Mouse (Mus musculus) embryonic facial prominence, embryonic 15.5 days (tissue): ENCODE measurements around the gene Hyls1. TPM values are rescaled to one million over a fixed set of nuclear protein-coding genes. Genes with fewer than 3 reads are reported as not detected.
"Not testable (repeated sequence)": the region's sequence is repeated elsewhere in the genome, so short reads cannot be mapped to it uniquely, and the experiment has no call there.

ENCODE experiments used
- ATAC-seq: fragments of 200-750 bp; cut with Nextera tagmentation; 2 replicates; pipeline ENCODE4 v1.8.0; 2017; ENCODE audit warnings: low read depth, moderate TSS enrichment; ENCODE audit not compliant: insufficient number of reproducible peaks, low FRiP score, low TSS enrichment
- H3K27ac ChIP-seq: fragments of 300-500 bp; sonication (generic); replicated peaks from 2 replicates; pipeline ENCODE4 v1.5.1; 2015; ENCODE audit warnings: mild to moderate bottlenecking, inconsistent platforms
- H3K27me3 ChIP-seq: fragments of 300-500 bp; sonication (generic); 2 replicates; pipeline ENCODE4 v1.6.1; 2015; ENCODE audit warnings: inconsistent platforms
- H3K36me3 ChIP-seq: fragments of 300-500 bp; sonication (generic); 2 replicates; pipeline ENCODE4 v1.6.1; 2015; ENCODE audit warnings: mild to moderate bottlenecking, inconsistent platforms
- H3K4me1 ChIP-seq: fragments of 300-500 bp; sonication (generic); 2 replicates; pipeline ENCODE4 v1.6.1; 2015; ENCODE audit warnings: inconsistent platforms
- H3K4me2 ChIP-seq: fragments of 300-500 bp; sonication (generic); replicated peaks from 2 replicates; pipeline ENCODE4 v1.6.1; 2015; ENCODE audit warnings: mild to moderate bottlenecking, inconsistent platforms
- H3K4me3 ChIP-seq: fragments of 300-500 bp; sonication (generic); replicated peaks from 2 replicates; pipeline ENCODE4 v1.5.1; 2015; ENCODE audit warnings: mild to moderate bottlenecking, inconsistent platforms
- H3K9ac ChIP-seq: fragments of 300-500 bp; sonication (generic); 2 replicates; pipeline ENCODE4 v1.6.1; 2015; ENCODE audit warnings: inconsistent platforms
- H3K9me3 ChIP-seq: fragments of 300-500 bp; sonication (generic); replicated peaks from 2 replicates; pipeline ENCODE4 v1.6.1; 2016; ENCODE audit warnings: inconsistent platforms
- WGBS: fragments of 180-500 bp; shearing (Covaris S2); methylation state at CpG from one replicate; pipeline ENCODE4 v1.1.7; 2015; 5-methylcytosine and 5-hydroxymethylcytosine counted together
- polyA plus RNA-seq: library from polyadenylated mRNA; unstranded; fragments of >200 nt; fragmentation: Nextera tagmentation; extraction: Ambion mirVana; gene quantifications from 2 replicates; pipeline ENCODE4 v1.2.1, GENCODE M21; 2015

The Hyls1 gene
- 19.5 and 23.1 TPM in 2 replicates for polyA plus RNA-seq

DNA sequence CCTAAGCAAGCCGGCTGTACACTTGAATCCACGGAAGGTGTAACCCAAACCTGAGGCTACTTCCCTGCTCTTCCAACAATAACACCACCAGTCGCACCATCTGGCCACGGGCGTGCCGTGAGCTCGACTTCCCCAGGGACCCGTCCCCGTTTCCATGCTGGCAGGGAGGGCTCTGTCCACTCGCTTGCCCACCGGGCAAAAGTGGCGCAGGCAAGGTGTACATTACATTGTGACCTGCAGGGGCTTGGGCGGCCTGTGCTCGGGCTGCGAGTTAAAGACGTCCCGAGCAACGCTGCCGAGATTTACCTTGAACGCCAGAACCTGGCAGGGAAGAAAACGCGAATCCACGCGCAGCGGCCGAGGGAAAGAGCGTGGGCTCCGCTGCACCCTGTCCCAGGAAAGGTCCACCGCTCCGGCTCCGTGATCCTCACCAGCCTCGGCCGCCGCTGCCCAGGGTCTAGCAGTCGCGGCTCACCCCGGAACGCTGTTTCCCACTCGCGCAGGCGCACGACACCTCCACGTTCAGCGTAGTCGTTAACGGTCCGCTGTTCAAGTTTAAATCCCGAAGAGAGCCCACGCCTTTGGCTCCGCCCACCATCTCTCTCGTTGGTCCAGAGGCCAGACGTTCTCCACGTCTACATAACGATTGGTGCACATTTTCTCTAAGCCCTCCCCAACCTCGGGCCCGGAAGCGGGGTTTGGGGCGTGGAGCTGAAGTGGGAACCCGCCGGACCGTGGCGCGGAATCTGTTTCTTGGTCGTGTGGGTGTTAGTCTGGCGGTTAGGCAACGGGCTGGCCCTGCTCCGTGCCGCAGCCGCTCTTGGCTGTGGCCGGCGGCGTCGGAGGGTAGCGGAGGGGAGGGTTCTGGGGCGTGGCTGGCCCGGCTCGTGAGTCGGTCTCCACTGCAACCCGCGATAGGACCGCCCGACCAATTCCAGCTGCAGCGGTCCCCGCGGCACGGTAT is at the start of gene Hyls1, which contains the start of gene Pate2:
Hyls1 (minus strand) TSS at position 828 of the 964 bp plus-strand sequence.
Pate2 (plus strand) TSS at position 714 of the 964 bp plus-strand sequence.
- Histone ChIP-seq H3K36me3 (peaks cover 27% of the 10 kb centered on the region), H3K27me3 (peaks cover 5% of the 10 kb centered on the region), H3K4me2 (peak within 1 kb of the TSS; percentile 77), H3K27ac (peak within 1 kb of the TSS; percentile 86), H3K4me3 (peak within 1 kb of the TSS; percentile 78), H3K9me3 (no peaks in the 10 kb centered on the region), H3K9ac (peak within 1 kb of the TSS; percentile 81), H3K4me1 (peaks cover 13% of the 10 kb centered on the region)
- peak; percentile 97 for ATAC-seq
- WGBS, result under 1% methylated on average over 86 of the region's 86 CpGs

DNA sequence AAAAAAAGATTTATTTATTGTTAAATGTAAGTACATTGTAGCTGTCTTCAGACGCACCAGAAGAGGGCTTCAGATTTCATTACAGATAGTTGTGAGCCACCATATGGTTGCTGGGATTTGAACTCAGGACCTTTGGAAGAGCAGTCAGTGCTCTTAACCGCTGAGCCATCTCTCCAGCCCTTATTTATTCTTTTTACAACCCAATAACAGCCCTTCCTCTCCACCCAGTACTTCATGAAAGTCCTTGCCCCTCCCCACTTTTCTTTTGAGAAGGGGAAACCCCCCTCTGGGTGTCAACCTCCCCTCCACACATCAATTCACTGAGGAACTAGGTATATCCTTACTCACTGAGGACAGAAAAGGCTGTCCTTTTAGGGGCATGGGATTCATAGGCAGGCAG is 46.6 kb upstream of the Hyls1 start:
- not testable (repeated sequence) for H3K36me3 ChIP-seq, H3K27me3 ChIP-seq, H3K4me2 ChIP-seq, H3K9me3 ChIP-seq, H3K4me3 ChIP-seq, H3K27ac ChIP-seq, ATAC-seq, H3K9ac ChIP-seq, H3K4me1 ChIP-seq
- whole genome bisulfite sequencing, result 53% methylated on average over 2 of the region's 2 CpGs

DNA sequence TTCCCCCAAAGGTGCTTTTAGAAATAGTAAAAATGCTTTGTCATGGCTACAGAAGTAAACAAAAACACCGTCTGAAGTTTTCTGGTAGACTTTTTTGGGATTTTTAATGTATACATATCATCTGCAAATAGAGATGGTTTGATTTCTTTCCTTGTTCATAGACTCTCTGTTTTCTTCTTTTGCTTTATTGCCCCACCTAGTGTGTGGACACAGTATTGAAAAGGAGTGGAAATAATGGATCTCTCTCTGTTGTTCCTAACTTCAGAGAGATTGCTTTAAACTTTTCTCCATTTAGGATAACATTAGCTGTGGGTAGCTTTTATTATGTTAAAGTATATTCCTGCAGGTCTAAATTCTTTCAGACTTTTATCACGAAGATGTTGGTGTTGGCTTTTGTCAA is 43.8 kb upstream of the Hyls1 start:
- WGBS, result 30% methylated on average over 2 of the region's 2 CpGs
- no peaks in the 10 kb centered on the region for H3K36me3 ChIP-seq
- no peak overlapping the region for H3K9ac ChIP-seq
- no peak overlapping the region for H3K4me3 ChIP-seq
- H3K4me2 ChIP-seq, result no peak overlapping the region
- no peak for ATAC-seq
- no peaks in the 10 kb centered on the region for H3K4me1 ChIP-seq
- no peaks in the 10 kb centered on the region for H3K27me3 ChIP-seq
- no peak overlapping the region for H3K27ac ChIP-seq
- H3K9me3 ChIP-seq, result no peaks in the 10 kb centered on the region

DNA sequence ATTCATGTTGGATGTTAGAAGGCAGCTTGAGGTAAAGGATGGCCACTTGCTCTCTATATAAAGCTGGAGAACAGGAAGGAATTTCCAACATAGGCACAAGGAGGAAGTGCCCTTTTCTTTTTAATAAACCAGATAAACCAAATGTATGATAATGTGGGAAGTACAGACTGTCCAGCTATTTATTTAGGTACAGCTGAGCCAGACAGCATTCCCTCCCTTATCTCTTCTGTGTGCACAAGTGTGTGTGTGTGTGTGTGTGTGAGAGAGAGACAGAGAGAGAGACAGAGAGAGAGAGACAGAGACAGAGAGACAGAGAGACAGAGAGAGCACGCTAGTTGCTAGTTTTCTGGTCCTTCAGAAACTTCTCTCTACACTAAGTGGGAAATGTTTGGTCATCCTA is 41.6 kb upstream of the Hyls1 start, which contains the start of gene Pate4:
Pate4 (minus strand) TSS at position 101 of the 400 bp plus-strand sequence.
- no peak within 1 kb of the TSS for H3K9ac ChIP-seq
- H3K27ac ChIP-seq, result no peak within 1 kb of the TSS
- ATAC-seq, result no peak
- H3K9me3 ChIP-seq, result no peaks in the 10 kb centered on the region
- WGBS, result 73% methylated on average over 1 of the region's 1 CpGs
- H3K27me3 ChIP-seq, result no peaks in the 10 kb centered on the region
- no peaks in the 10 kb centered on the region for H3K4me1 ChIP-seq
- no peaks in the 10 kb centered on the region for H3K36me3 ChIP-seq
- no peak within 1 kb of the TSS for H3K4me2 ChIP-seq
- H3K4me3 ChIP-seq, result no peak within 1 kb of the TSS

DNA sequence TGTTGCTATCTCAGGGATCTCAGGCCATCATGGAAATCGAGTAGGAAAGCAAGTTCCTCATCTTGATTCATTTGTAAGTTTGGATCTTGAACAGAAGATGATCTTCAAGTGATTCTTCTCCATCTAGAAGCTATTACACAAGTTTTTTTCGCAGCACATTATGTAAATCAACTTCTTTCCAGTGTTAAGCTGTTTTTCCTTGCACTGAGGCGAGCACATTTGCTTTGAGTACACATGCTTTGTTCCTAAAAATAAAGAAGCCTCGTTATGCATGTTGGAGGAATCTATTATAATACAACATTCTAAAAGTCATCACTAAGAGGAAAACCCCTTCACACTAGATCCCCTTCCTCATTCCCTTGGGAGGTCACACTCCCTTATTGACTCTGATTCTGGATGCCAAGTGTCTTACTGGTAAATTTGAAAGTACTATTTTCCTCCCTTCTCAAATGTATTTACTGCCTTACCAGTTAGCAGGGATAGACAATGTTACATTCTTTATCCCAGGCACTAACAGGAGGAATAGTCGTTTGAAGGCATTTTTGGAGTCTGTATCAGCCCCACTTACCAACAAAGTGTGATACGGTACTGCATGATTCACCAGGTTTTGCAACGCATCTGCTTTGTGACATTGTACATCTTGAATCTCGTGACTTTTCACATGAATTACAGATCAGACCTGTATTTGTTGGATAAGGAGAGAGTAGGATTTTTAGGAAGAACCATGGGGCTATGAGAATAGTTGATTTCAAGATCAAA is 37.6 kb upstream of the Hyls1 start:
- WGBS, result 66% methylated on average over 8 of the region's 8 CpGs
- no peak overlapping the region for H3K4me3 ChIP-seq
- H3K4me1 ChIP-seq, result no peaks in the 10 kb centered on the region
- no peaks in the 10 kb centered on the region for H3K36me3 ChIP-seq
- H3K9ac ChIP-seq, result no peak overlapping the region
- no peak overlapping the region for H3K4me2 ChIP-seq
- H3K27me3 ChIP-seq, result no peaks in the 10 kb centered on the region
- ATAC-seq, result no peak
- no peak overlapping the region for H3K27ac ChIP-seq
- no peaks in the 10 kb centered on the region for H3K9me3 ChIP-seq

DNA sequence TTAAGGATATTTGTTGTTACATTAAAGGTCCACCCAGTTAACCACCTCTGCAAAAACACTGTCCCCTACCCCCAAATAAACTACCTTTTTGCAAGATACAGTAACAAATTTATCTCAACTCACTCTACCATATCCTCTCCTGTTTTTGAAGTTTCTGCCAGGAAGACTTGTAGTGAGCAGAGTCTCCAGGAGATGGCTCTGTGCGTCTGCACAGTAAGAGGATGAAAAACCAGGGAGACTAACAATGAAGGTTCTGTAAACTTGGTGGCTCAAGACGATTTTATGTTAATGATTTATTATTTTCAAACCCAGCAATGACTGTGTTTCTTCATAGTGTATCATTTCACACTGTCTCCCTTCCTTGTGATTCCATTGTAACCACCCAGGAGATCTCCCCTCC is 22.7 kb upstream of the Hyls1 start:
- Histone ChIP-seq H3K9me3 (no peaks in the 10 kb centered on the region), H3K4me1 (no peaks in the 10 kb centered on the region), H3K27ac (no peak overlapping the region), H3K4me2 (no peak overlapping the region), H3K27me3 (no peaks in the 10 kb centered on the region), H3K9ac (no peak overlapping the region), H3K36me3 (no peaks in the 10 kb centered on the region), H3K4me3 (no peak overlapping the region)
- ATAC-seq, result no peak
- WGBS, result 9% methylated on average over 2 of the region's 2 CpGs

DNA sequence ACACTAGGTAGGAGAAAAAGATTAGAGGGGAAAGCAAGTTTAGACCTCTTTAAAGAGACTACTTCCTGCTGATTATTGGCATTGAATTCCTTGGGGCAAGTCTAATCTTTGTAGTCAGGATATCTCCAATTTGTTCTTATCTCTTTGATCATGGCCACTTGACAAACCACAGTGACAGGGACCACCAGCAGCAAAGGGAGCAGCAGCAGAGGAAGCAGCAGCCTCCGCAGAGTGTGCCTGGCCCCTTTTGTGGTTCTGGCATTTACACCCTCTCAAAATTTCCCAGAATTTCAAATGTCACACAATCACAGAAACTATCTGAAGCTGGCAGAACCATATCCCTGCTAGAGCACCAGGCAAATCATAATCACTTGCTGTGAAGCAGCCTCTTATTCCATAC is 17.5 kb upstream of the Hyls1 start:
- Histone ChIP-seq H3K36me3 (no peaks in the 10 kb centered on the region), H3K27me3 (no peaks in the 10 kb centered on the region), H3K9ac (no peak overlapping the region), H3K9me3 (no peaks in the 10 kb centered on the region), H3K4me1 (no peaks in the 10 kb centered on the region), H3K27ac (no peak overlapping the region), H3K4me3 (no peak overlapping the region), H3K4me2 (no peak overlapping the region)
- no peak for ATAC-seq
- 36% methylated on average over 1 of the region's 1 CpGs for WGBS

- Histone ChIP-seq H3K4me1 (peaks cover 8% of the 10 kb centered on the region), H3K9me3 (no peaks in the 10 kb centered on the region), H3K27me3 (peaks cover 5% of the 10 kb centered on the region), H3K4me2 (peak overlapping the region; percentile 49), H3K36me3 (no peaks in the 10 kb centered on the region), H3K4me3 (peak overlapping the region; percentile 23), H3K27ac (no peak overlapping the region), H3K9ac (no peak overlapping the region)
- 4% methylated on average over 32 of the region's 32 CpGs for WGBS
- no peak for ATAC-seq
Observed at GRCm38 (mm10) chr9:35574416-35574815, 4.2 kb upstream of the Hyls1 start.

DNA sequence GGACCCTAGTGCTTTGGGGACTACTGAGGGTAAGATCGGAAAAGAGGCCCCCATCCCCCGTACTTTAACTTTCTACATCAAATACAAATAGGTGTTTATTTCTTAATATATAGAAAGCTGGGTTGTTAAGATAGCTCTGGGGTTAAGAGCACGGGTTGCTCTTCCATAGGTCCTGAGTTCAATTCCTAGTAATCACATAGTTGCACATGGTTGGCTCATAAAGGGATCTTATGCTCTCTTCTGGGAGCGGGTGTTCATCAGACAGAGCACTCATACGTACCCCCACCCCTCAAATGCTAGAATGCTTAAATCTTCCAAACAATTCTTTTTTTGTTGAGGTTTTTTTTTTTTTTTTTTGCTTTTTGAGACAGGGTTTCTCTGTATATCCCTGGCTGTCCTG is 465 bp upstream of the Hyls1 start:
- no peaks in the 10 kb centered on the region for H3K9me3 ChIP-seq
- H3K27me3 ChIP-seq, result peaks cover 5% of the 10 kb centered on the region
- peaks cover 13% of the 10 kb centered on the region for H3K4me1 ChIP-seq
- H3K4me3 ChIP-seq, result peak overlapping the region; percentile 78
- H3K36me3 ChIP-seq, result peaks cover 19% of the 10 kb centered on the region
- peak overlapping the region; percentile 77 for H3K4me2 ChIP-seq
- no peak for ATAC-seq
- 10% methylated on average over 5 of the region's 5 CpGs for WGBS
- H3K27ac ChIP-seq, result peak overlapping the region; percentile 86; the same call in 1 of the 2 replicates
- H3K9ac ChIP-seq, result peak overlapping the region; percentile 45

- ATAC-seq, result no peak
Observed at GRCm38 (mm10) chr9:35567995-35568394, 2.2 kb downstream of the Hyls1 start.

GRCm38 (mm10) chr9:35564536-35565240 is 5.5 kb downstream of the Hyls1 start:
- peaks cover 39% of the 10 kb centered on the region for H3K36me3 ChIP-seq
- WGBS, result 92% methylated on average over 5 of the region's 5 CpGs

More at GRCm38 (mm10) chr9:35567995-35568394, 2.2 kb downstream of the Hyls1 start:
- Histone ChIP-seq H3K27ac (no peak overlapping the region), H3K4me3 (no peak overlapping the region), H3K4me1 (peaks cover 9% of the 10 kb centered on the region), H3K27me3 (no peaks in the 10 kb centered on the region), H3K4me2 (no peak overlapping the region), H3K9me3 (no peaks in the 10 kb centered on the region), H3K9ac (no peak overlapping the region), H3K36me3 (peaks cover 31% of the 10 kb centered on the region)
- WGBS, result 85% methylated on average over 3 of the region's 3 CpGs

More at GRCm38 (mm10) chr9:35564536-35565240, 5.5 kb downstream of the Hyls1 start:
- Histone ChIP-seq H3K27ac (no peak overlapping the region), H3K9ac (no peak overlapping the region), H3K27me3 (no peaks in the 10 kb centered on the region), H3K4me3 (no peak overlapping the region), H3K9me3 (no peaks in the 10 kb centered on the region), H3K4me1 (peaks cover 6% of the 10 kb centered on the region), H3K4me2 (no peak overlapping the region)
- ATAC-seq, result no peak
